Mouse (Mus musculus) kidney, embryonic 16.5 days (tissue): ENCODE measurements around the gene Tsr2. TPM values are rescaled to one million over a fixed set of nuclear protein-coding genes. Genes with fewer than 3 reads are reported as not detected.

Source experiments
- ATAC-seq: fragments of 200-750 bp; cut with Nextera tagmentation; 2 replicates; pipeline ENCODE4 v1.8.0; 2017; ENCODE audit warnings: moderate TSS enrichment; ENCODE audit not compliant: low FRiP score, low TSS enrichment
- H3K27ac ChIP-seq: fragments of 300-500 bp; sonication (generic); 2 replicates; pipeline ENCODE4 v1.5.1; 2014; ENCODE audit warnings: low read length
- H3K27me3 ChIP-seq: fragments of 300-500 bp; sonication (generic); 2 replicates; pipeline ENCODE4 v1.6.1; 2014; ENCODE audit warnings: low read length, control low read depth, mixed read lengths; ENCODE audit not compliant: insufficient read depth
- H3K36me3 ChIP-seq: fragments of 300-500 bp; sonication (generic); 2 replicates; pipeline ENCODE4 v1.6.1; 2014; ENCODE audit warnings: low read length, control low read depth, mixed read lengths; ENCODE audit not compliant: insufficient read depth
- H3K4me1 ChIP-seq: fragments of 300-500 bp; sonication (generic); 2 replicates; pipeline ENCODE4 v1.6.1; 2014; ENCODE audit warnings: low read length, control low read depth, mixed read lengths; ENCODE audit not compliant: insufficient read depth
- H3K4me2 ChIP-seq: fragments of 300-500 bp; sonication (generic); replicated peaks from 2 replicates; pipeline ENCODE4 v1.6.1; 2014; ENCODE audit warnings: low read depth, low read length
- H3K4me3 ChIP-seq: fragments of 300-500 bp; sonication (generic); 2 replicates; pipeline ENCODE4 v1.5.1; 2014; ENCODE audit warnings: mild to moderate bottlenecking, low read length
- H3K9ac ChIP-seq: fragments of 300-500 bp; sonication (generic); replicated peaks from 2 replicates; pipeline ENCODE4 v1.6.1; 2014; ENCODE audit warnings: low read length
- H3K9me3 ChIP-seq: fragments of 300-500 bp; sonication (generic); 2 replicates; pipeline ENCODE4 v1.6.1; 2016; ENCODE audit warnings: low read length, control low read depth
- WGBS: fragments of 180-500 bp; shearing (Covaris S2); extraction: QIAGEN DNeasy Blood & Tissue Kit; methylation state at CpG from one replicate; pipeline ENCODE4 v1.1.7; 2014; 5-methylcytosine and 5-hydroxymethylcytosine counted together
- polyA plus RNA-seq: library from polyadenylated mRNA; unstranded; fragments of >200 nt; fragmentation: Nextera tagmentation; extraction: Ambion mirVana; gene quantifications from 2 replicates; pipeline ENCODE4 v1.2.1, GENCODE M21; 2015

Gene Tsr2
- polyA plus RNA-seq, 1 experiment from 2014 or later = 44.7 TPM

DNA sequence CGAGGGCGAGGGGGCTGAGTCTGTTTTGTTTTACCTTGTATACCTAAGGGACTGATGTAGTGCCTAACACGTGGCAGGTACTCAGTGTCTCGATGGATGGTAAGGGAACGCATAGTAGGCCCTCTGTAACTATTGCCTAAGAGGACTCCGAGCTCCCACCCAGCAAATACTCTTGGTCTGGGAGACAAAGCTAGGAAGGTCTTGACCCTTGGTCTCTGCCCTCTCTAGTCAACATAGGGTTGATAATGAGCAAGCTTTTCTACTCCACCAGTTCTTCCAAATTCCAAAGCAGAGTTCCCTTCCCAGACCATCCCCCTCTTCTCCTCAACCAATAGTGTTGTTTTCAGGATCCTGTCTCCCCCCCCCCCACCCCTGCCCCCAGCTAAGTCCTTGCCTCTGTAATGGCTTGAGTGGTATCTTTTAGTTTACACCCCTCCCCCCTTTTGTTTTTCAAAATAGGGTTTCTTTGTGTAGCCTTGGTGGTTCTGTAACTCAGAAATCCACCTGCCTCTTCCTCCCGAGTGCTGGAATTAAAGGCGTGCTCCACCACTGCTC lies 46.6 kb downstream of the Tsr2 start:
- 60% methylated on average over 8 of the region's 8 CpGs for WGBS
- peak overlapping the region; percentile 54 for H3K4me2 ChIP-seq
- no peak overlapping the region for H3K9ac ChIP-seq

DNA sequence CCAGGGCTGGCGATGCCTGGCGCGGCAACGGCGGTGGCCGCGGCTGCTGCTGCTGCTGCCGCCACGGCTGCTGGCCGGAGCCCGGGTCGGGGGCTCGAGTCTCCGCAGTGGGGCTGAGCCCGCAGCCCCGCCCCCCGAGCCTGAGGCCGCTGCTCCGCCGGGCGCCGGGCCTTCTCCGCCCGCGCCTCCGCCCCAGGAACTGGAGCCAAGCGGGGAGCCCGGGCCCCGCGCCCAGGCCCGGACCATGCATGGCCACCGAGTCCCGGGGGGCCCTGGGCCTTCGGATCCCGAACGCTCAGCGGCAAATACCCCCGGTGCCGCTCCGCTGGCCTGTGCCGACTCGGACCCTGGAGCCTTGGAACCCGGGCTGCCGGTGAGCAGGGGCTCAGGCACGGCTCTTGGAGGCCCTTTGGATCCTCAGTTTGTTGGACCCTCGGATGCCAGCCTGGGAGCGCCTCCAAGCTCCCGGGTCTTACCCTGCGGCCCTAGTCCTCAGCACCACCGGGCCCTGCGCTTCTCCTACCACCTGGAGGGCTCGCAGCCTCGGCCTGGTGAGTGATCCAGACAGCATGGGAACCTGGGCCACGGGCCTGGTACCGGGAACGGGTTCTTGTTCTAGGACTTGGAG lies 48.8 kb downstream of the Tsr2 start:
- Histone ChIP-seq H3K27me3 (no peaks in the 10 kb centered on the region; the same call in 1 of the 2 replicates), H3K4me1 (peaks cover 16% of the 10 kb centered on the region; the same call in 1 of the 2 replicates), H3K27ac (peak overlapping the region; percentile 93), H3K4me2 (peak overlapping the region; percentile 54), H3K9me3 (peaks cover 3% of the 10 kb centered on the region; the same call in 1 of the 2 replicates), H3K4me3 (peak overlapping the region; percentile 69), H3K9ac (peak overlapping the region; percentile 90), H3K36me3 (peaks cover 3% of the 10 kb centered on the region; the same call in 1 of the 2 replicates)
- ATAC-seq = peak; percentile 69
- 21% methylated on average over 50 of the region's 56 CpGs for WGBS

More for the DNA sequence above, 46.6 kb downstream of the Tsr2 start:
- Histone ChIP-seq H3K36me3 (peaks cover 3% of the 10 kb centered on the region; the same call in 1 of the 2 replicates), H3K9me3 (peaks cover 3% of the 10 kb centered on the region; the same call in 1 of the 2 replicates), H3K4me1 (peaks cover 25% of the 10 kb centered on the region), H3K27me3 (no peaks in the 10 kb centered on the region; the same call in 1 of the 2 replicates), H3K27ac (no peak overlapping the region), H3K4me3 (peak overlapping the region; percentile 69; the same call in 1 of the 2 replicates)
- no peak for ATAC-seq

DNA sequence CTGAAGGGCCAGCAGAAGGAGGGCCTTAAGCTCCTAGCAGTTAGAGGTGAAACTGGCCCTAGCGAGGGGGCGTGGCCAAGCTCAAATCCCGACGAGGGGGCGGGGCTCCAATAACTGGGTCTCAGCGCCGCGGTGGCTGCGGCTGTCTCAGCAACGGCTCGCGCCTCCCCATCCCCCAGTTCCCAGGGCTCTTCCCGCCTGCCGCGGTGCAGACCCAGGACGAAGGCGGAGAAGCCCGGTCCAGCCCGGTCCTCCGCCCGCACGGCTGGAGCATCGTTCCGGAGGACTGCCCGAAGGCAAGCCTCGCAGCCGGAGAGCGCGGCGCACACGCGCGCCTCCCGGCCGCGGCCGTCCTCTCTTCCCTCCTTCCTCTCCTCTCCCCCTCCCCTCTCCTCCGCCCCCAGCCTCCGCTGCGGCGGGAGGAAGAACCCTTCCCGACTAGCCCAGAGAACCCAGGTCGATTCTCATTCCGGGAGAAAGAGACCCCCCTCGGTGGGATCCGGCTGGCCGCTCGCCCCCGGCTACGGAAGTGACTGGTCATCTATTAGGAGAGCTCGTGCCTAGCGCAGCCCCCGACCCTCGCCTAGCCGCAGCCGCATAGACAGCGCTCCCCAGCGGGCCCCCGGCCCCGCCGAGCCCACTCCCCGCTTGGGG lies 49.4 kb downstream of the Tsr2 start:
- Histone ChIP-seq H3K36me3 (peaks cover 3% of the 10 kb centered on the region; the same call in 1 of the 2 replicates), H3K27ac (peak overlapping the region; percentile 93), H3K9ac (peak overlapping the region; percentile 90), H3K4me3 (peak overlapping the region; percentile 69), H3K4me2 (peak overlapping the region; percentile 54), H3K27me3 (no peaks in the 10 kb centered on the region), H3K9me3 (peaks cover 3% of the 10 kb centered on the region; the same call in 1 of the 2 replicates), H3K4me1 (peaks cover 16% of the 10 kb centered on the region; the same call in 1 of the 2 replicates)
- ATAC-seq = peak; percentile 89
- 27% methylated on average over 45 of the region's 62 CpGs for WGBS

DNA sequence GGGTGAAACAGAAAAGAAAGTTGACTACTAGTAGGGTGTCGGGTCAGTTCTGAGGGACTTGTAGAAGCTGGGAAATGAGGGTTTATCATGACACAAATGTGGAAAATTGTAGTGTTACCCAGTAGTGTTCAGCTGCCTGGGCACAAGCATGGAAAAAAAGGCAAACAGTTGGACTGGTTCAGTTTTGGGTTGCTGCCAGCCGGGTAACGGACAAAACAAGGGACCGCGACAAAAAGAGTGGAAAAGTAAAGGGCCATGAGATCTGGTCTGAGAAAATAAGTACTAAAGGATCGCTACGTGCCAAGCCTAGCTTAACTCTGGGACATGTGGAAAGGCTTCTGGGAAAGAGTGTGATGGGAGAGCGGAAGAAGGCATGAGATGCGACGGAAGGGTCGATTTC lies 50.0 kb downstream of the Tsr2 start:
- Histone ChIP-seq H3K27ac (peak overlapping the region; percentile 56; the same call in 1 of the 2 replicates), H3K9me3 (peaks cover 3% of the 10 kb centered on the region; the same call in 1 of the 2 replicates), H3K4me3 (peak overlapping the region; percentile 69), H3K36me3 (peaks cover 3% of the 10 kb centered on the region; the same call in 1 of the 2 replicates), H3K4me1 (peaks cover 16% of the 10 kb centered on the region; the same call in 1 of the 2 replicates), H3K4me2 (peak overlapping the region; percentile 54), H3K9ac (0 out of 2 replicates have a peak overlapping the region, but pooled peaks have one; percentile 26), H3K27me3 (no peaks in the 10 kb centered on the region)
- ATAC-seq = no peak
- WGBS = 49% methylated on average over 11 of the region's 11 CpGs

DNA sequence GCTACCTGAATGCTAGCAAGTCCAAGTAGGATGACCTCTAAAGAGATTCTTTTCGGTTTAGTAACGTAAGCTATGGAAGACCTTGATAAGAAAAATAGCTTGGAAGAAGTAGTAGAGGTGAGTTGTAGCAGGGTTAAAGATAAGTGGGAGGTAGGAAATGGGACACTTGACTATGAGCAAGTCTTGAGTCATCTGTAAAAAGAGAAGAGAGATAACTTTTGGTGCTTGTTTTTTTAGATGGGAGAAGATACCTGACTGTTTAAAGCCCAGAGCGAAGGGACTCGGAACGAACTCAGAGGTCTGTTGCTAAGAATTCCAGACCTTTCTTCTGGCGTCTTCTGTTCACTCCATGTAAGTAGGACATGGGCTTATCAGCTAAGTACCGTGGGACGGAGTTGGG lies 50.5 kb downstream of the Tsr2 start, which contains the start of gene Fgd1:
TSS of gene Fgd1 (plus strand) at position 301 of the 400 bp plus-strand sequence.
- Histone ChIP-seq H3K4me2 (peak within 1 kb of the TSS; percentile 54), H3K9ac (peak within 1 kb of the TSS; percentile 90), H3K27me3 (no peaks in the 10 kb centered on the region), H3K4me1 (peaks cover 14% of the 10 kb centered on the region; the same call in 1 of the 2 replicates), H3K9me3 (peaks cover 3% of the 10 kb centered on the region; the same call in 1 of the 2 replicates), H3K4me3 (peak within 1 kb of the TSS; percentile 69), H3K27ac (peak within 1 kb of the TSS; percentile 93), H3K36me3 (no peaks in the 10 kb centered on the region)
- ATAC-seq = no peak
- WGBS = 91% methylated on average over 8 of the region's 8 CpGs

DNA sequence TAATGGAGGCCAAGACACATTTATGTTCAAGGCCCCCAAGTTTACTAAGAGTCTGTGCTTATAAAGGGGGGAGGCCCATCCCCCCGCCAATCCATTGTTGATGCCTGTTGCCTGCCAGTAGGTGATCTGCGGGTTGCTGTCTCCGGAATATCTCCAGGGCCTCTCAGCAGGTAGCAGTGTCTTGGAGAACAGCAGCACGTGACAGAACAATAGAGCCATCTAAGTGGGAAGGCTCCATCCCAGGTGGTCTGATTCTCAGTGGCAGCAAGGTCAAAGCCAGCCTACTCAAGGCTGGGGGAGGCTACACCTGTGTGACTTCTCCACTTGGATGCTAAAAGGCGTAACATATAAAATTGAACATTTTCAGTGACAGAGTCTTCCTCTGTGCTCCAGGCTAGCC lies 55.1 kb downstream of the Tsr2 start:
- 68% methylated on average over 5 of the region's 5 CpGs for WGBS
- no peak for ATAC-seq
- Histone ChIP-seq H3K27ac (no peak overlapping the region), H3K9ac (no peak overlapping the region), H3K27me3 (peaks cover 4% of the 10 kb centered on the region; the same call in 1 of the 2 replicates), H3K4me1 (no peaks in the 10 kb centered on the region), H3K36me3 (no peaks in the 10 kb centered on the region), H3K4me2 (no peak overlapping the region), H3K9me3 (no peaks in the 10 kb centered on the region), H3K4me3 (no peak overlapping the region)

Other genes starting within 250 kb of the Tsr2 start
- 24.5 and 29.1 TPM in 2 replicates for gene Gnl3l, start 79.2 kb downstream of the Tsr2 start, polyA plus RNA-seq
- gene Fgd1, start 50.4 kb downstream of the Tsr2 start, polyA plus RNA-seq = 11.8 and 13.1 TPM in 2 replicates
- gene Wnk3, start 101.5 kb upstream of the Tsr2 start, polyA plus RNA-seq = 2.2 and 2.5 TPM in 2 replicates
- gene Fam120c, start 247.6 kb upstream of the Tsr2 start, polyA plus RNA-seq = 4.0 and 5.3 TPM in 2 replicates